ENCODE assay signal across 8 mouse cellular contexts in genomic region chrX:20662716-20663443, GRCm38 (mm10). TPM values are rescaled to one million over a fixed set of nuclear protein-coding genes. Genes with fewer than 3 reads are reported as not detected.
DNase-seq lines count a peak whose midpoint lies in the region; ATAC-seq and TF ChIP-seq lines count a peak whose summit lies in the region.

No protein-coding gene starts in this region.

- peak overlapping the region; percentile 86 for H3K9ac ChIP-seq in heart, embryonic 11.5 days (ENCODE audit: low read depth, low read length)
- peak overlapping the region; percentile 81 for H3K9ac ChIP-seq in kidney, embryonic 16.5 days (replicated peaks; ENCODE audit: low read length)
- peak overlapping the region; percentile 99 for H3K9ac ChIP-seq in liver, adult 2 months (ENCODE audit: low read depth, low read length)

- no peaks in the 10 kb centered on the region for H3K27me3 ChIP-seq in heart, embryonic 11.5 days (ENCODE audit: control insufficient read depth, insufficient read depth, low read length)
- H3K27me3 ChIP-seq in kidney, embryonic 16.5 days (ENCODE audit: insufficient read depth, low read length): no peaks in the 10 kb centered on the region
- no peaks in the 10 kb centered on the region for H3K27me3 ChIP-seq in liver, adult 2 months (ENCODE audit: control insufficient read depth, insufficient read depth, low read length)
- H3K27me3 ChIP-seq in myocyte (ENCODE audit: control insufficient read depth, insufficient read depth, insufficient read length): no peaks in the 10 kb centered on the region
- no peaks in the 10 kb centered on the region for H3K27me3 ChIP-seq in splenic B cell, adult 2 months (ENCODE audit: control insufficient read depth, insufficient read depth, low read length, poor library complexity, severe bottlenecking)

- WGBS in heart, embryonic 11.5 days (ENCODE audit: insufficient replicate concordance): 20% methylated on average over 27 of the region's 28 CpGs
- WGBS in kidney, embryonic 16.5 days: 17% methylated on average over 24 of the region's 28 CpGs
- 1% methylated on average over 25 of the region's 28 CpGs for WGBS in liver, adult 2 months

- H3K4me2 ChIP-seq in heart, embryonic 11.5 days: peak overlapping the region; percentile 64
- peak overlapping the region; percentile 67 for H3K4me2 ChIP-seq in kidney, embryonic 16.5 days (replicated peaks; ENCODE audit: low read depth, low read length)
- H3K4me2 ChIP-seq in myocyte (ENCODE audit: low read depth): peak overlapping the region; percentile 69

- H3K9me3 ChIP-seq in heart, embryonic 11.5 days (replicated peaks; ENCODE audit: control insufficient read depth, low read length): no peaks in the 10 kb centered on the region
- no peaks in the 10 kb centered on the region for H3K9me3 ChIP-seq in kidney, embryonic 16.5 days (ENCODE audit: low read length)

- DNase-seq in B cell, adult 2 months: peak; percentile 84 to 88
- DNase-seq in brain, adult 2 months (ENCODE audit: low read depth, low spot score): peak; percentile 95
- peak; percentile 76 for DNase-seq in liver, adult 2 months (ENCODE audit: extremely low read depth, low read depth, low spot score)
- peak; percentile 91 for DNase-seq in splenic B cell, adult 2 months (ENCODE audit: low read depth, low spot score)

- peak overlapping the region; percentile 72 for H3K4me3 ChIP-seq in heart, embryonic 11.5 days (ENCODE audit: low read depth, low read length)
- H3K4me3 ChIP-seq in kidney, embryonic 16.5 days (ENCODE audit: low read length): peak overlapping the region; percentile 67
- peak overlapping the region; percentile 100 for H3K4me3 ChIP-seq in liver, adult 2 months (ENCODE audit: insufficient read depth, low read depth, low read length)
- H3K4me3 ChIP-seq in myocyte: peak overlapping the region; percentile 95

- peak overlapping the region; percentile 82 for H3K27ac ChIP-seq in heart, embryonic 11.5 days (ENCODE audit: low read depth, low read length)
- peak overlapping the region; percentile 76 for H3K27ac ChIP-seq in kidney, embryonic 16.5 days (ENCODE audit: low read length)
- H3K27ac ChIP-seq in liver, adult 2 months (replicated peaks; ENCODE audit: insufficient read depth, low read depth, low read length): peak overlapping the region; percentile 89

- peaks cover 5% of the 10 kb centered on the region; the same call in 1 of the 2 replicates for H3K4me1 ChIP-seq in heart, embryonic 11.5 days (ENCODE audit: control insufficient read depth, insufficient read depth, low read length)
- H3K4me1 ChIP-seq in kidney, embryonic 16.5 days (ENCODE audit: insufficient read depth, low read length): 0 out of 2 replicates have a peak, but pooled peaks cover 3% of the 10 kb centered on the region
- peaks cover 6% of the 10 kb centered on the region; the same call in 1 of the 2 replicates for H3K4me1 ChIP-seq in liver, adult 2 months (ENCODE audit: control insufficient read depth, insufficient read depth, low read length)

- H3ac ChIP-seq in myocyte (ENCODE audit: control insufficient read depth, insufficient read length): peak overlapping the region; percentile 65

- peak; percentile 95 for ATAC-seq in erythroblast, adult 5-6 weeks (replicated peaks; ENCODE audit: low FRiP score, poor library complexity, severe bottlenecking)
- ATAC-seq in heart, embryonic 11.5 days (replicated peaks; ENCODE audit: insufficient number of reproducible peaks, low FRiP score, low TSS enrichment): peak; percentile 79
- ATAC-seq in kidney, embryonic 16.5 days (ENCODE audit: low FRiP score, low TSS enrichment): peak; percentile 85

- peak; percentile 78; the same call in 1 of the 2 replicates for TF ChIP-seq POLR2A in liver, adult 2 months (IDR thresholded peaks at IDR 0.05; ENCODE audit: extremely low read depth, insufficient read depth, low read length)
- TF ChIP-seq POLR2A in myocyte (IDR thresholded peaks at IDR 0.05; ENCODE audit: insufficient read length, low read depth): peak; percentile 84

- H3K36me3 ChIP-seq in heart, embryonic 11.5 days (ENCODE audit: control insufficient read depth, insufficient read depth, low read length): no peaks in the 10 kb centered on the region
- no peaks in the 10 kb centered on the region for H3K36me3 ChIP-seq in kidney, embryonic 16.5 days (ENCODE audit: insufficient read depth, low read length)
- H3K36me3 ChIP-seq in liver, adult 2 months (ENCODE audit: control insufficient read depth, insufficient read depth, low read length): peaks cover 10% of the 10 kb centered on the region
- no peaks in the 10 kb centered on the region for H3K36me3 ChIP-seq in myocyte (ENCODE audit: control insufficient read depth, insufficient read depth)
- no peaks in the 10 kb centered on the region for H3K36me3 ChIP-seq in splenic B cell, adult 2 months (ENCODE audit: control insufficient read depth, insufficient read depth, low read length, poor library complexity, severe bottlenecking)

- H3K79me2 ChIP-seq in liver, adult 2 months (ENCODE audit: control insufficient read depth, insufficient read depth, low read length): peaks cover 13% of the 10 kb centered on the region; the same call in 1 of the 2 replicates
- H3K79me2 ChIP-seq in myocyte (ENCODE audit: control insufficient read depth, insufficient read depth): peaks cover 42% of the 10 kb centered on the region

- TF ChIP-seq CTCF in liver, adult 2 months (IDR thresholded peaks at IDR 0.05; ENCODE audit: low read depth, low read length): peak; percentile 41

TF ChIP-seq in myocyte, 11 proteins besides CTCF, POLR2A, EP300 and RAD21:
- TF ChIP-seq POLR2AphosphoS2 (IDR thresholded peaks at IDR 0.05; ENCODE audit: insufficient read length, low read depth) (peak; percentile 95), CEBPB (IDR thresholded peaks at IDR 0.05; ENCODE audit: insufficient read depth, poor library complexity, severe bottlenecking) (no peak)
TF ChIP-seq in myocyte: peak in this region for 1.

RNA-seq across cellular contexts. Expression of gene Uba1, which starts 4.8 kb away (rescaled TPM):
- total RNA-seq in erythroblast, adult 5-6 weeks (2015; ENCODE audit: low replicate concordance): 57.1 and 70.5 TPM in 2 replicates
- total RNA-seq in erythroblast, adult 5-6 weeks (2017; ENCODE audit: low replicate concordance): 46.8 and 60.5 TPM in 2 replicates
- 165 and 182 TPM in 2 replicates for polyA plus RNA-seq in heart, embryonic 11.5 days (2014; fragmentation: Nextera tagmentation; extraction: Ambion mirVana)
- 231 and 236 TPM in 2 replicates for polyA plus RNA-seq in kidney, embryonic 16.5 days (2015; fragmentation: Nextera tagmentation; extraction: Ambion mirVana)
- 69.8 and 90.9 TPM in 2 replicates for total RNA-seq in liver, adult 2 months (2014; rRNA removed)
- 162 and 181 TPM in 2 replicates for polyA plus RNA-seq in liver, adult 2 months (2012; rRNA removed)
- 353 TPM for polyA plus RNA-seq in myocyte (2012; fragmentation: generic; extraction: Trizol)

RNA-seq across cellular contexts. Expression of gene Cdk16, which starts 24.9 kb away (rescaled TPM):
- total RNA-seq in erythroblast, adult 5-6 weeks (2015; ENCODE audit: low replicate concordance): 21.3 and 42.7 TPM in 2 replicates
- 15.2 and 20.7 TPM in 2 replicates for total RNA-seq in erythroblast, adult 5-6 weeks (2017; ENCODE audit: low replicate concordance)
- polyA plus RNA-seq in heart, embryonic 11.5 days (2014; fragmentation: Nextera tagmentation; extraction: Ambion mirVana): 77.1 and 89.3 TPM in 2 replicates
- 101 and 110 TPM in 2 replicates for polyA plus RNA-seq in kidney, embryonic 16.5 days (2015; fragmentation: Nextera tagmentation; extraction: Ambion mirVana)
- total RNA-seq in liver, adult 2 months (2014; rRNA removed): 11.7 and 12.5 TPM in 2 replicates
- 33.0 and 47.5 TPM in 2 replicates for polyA plus RNA-seq in liver, adult 2 months (2012; rRNA removed)
- polyA plus RNA-seq in myocyte (2012; fragmentation: generic; extraction: Trizol): 113 TPM

RNA-seq across cellular contexts. Expression of gene Usp11, which starts 40.8 kb away (rescaled TPM):
- total RNA-seq in erythroblast, adult 5-6 weeks (2015; ENCODE audit: low replicate concordance): 2.3 and 3.5 TPM in 2 replicates
- 2.6 and 5.7 TPM in 2 replicates for total RNA-seq in erythroblast, adult 5-6 weeks (2017; ENCODE audit: low replicate concordance)
- 40.7 and 53.7 TPM in 2 replicates for polyA plus RNA-seq in heart, embryonic 11.5 days (2014; fragmentation: Nextera tagmentation; extraction: Ambion mirVana)
- polyA plus RNA-seq in kidney, embryonic 16.5 days (2015; fragmentation: Nextera tagmentation; extraction: Ambion mirVana): 50.8 and 53.1 TPM in 2 replicates
- 0.46 and 0.74 TPM in 2 replicates for total RNA-seq in liver, adult 2 months (2014; rRNA removed)
- 0.54 and 0.55 TPM in 2 replicates for polyA plus RNA-seq in liver, adult 2 months (2012; rRNA removed)
- 24.5 TPM for polyA plus RNA-seq in myocyte (2012; fragmentation: generic; extraction: Trizol)

RNA-seq across cellular contexts. Expression of gene Ndufb11, which starts 45.5 kb away (rescaled TPM):
- 57.5 and 95.5 TPM in 2 replicates for total RNA-seq in erythroblast, adult 5-6 weeks (2015; ENCODE audit: low replicate concordance)
- total RNA-seq in erythroblast, adult 5-6 weeks (2017; ENCODE audit: low replicate concordance): 32.8 and 46.7 TPM in 2 replicates
- 307 and 308 TPM in 2 replicates for polyA plus RNA-seq in heart, embryonic 11.5 days (2014; fragmentation: Nextera tagmentation; extraction: Ambion mirVana)
- polyA plus RNA-seq in kidney, embryonic 16.5 days (2015; fragmentation: Nextera tagmentation; extraction: Ambion mirVana): 238 and 255 TPM in 2 replicates
- 294 and 308 TPM in 2 replicates for total RNA-seq in liver, adult 2 months (2014; rRNA removed)
- 199 and 207 TPM in 2 replicates for polyA plus RNA-seq in liver, adult 2 months (2012; rRNA removed)
- polyA plus RNA-seq in myocyte (2012; fragmentation: generic; extraction: Trizol): 367 TPM

RNA-seq across cellular contexts. Expression of gene Rbm10, which starts 45.6 kb away (rescaled TPM):
- total RNA-seq in erythroblast, adult 5-6 weeks (2015; ENCODE audit: low replicate concordance): 14.0 and 14.2 TPM in 2 replicates
- total RNA-seq in erythroblast, adult 5-6 weeks (2017; ENCODE audit: low replicate concordance): 16.4 and 21.4 TPM in 2 replicates
- polyA plus RNA-seq in heart, embryonic 11.5 days (2014; fragmentation: Nextera tagmentation; extraction: Ambion mirVana): 36.6 and 39.2 TPM in 2 replicates
- 80.9 and 82.4 TPM in 2 replicates for polyA plus RNA-seq in kidney, embryonic 16.5 days (2015; fragmentation: Nextera tagmentation; extraction: Ambion mirVana)
- 12.3 and 14.0 TPM in 2 replicates for total RNA-seq in liver, adult 2 months (2014; rRNA removed)
- polyA plus RNA-seq in liver, adult 2 months (2012; rRNA removed): 23.9 and 32.9 TPM in 2 replicates
- 38.1 TPM for polyA plus RNA-seq in myocyte (2012; fragmentation: generic; extraction: Trizol)

Comparison
In these comparisons a context has a peak if more than half of its experiments do, and no peak if none do; other contexts are left out.
1. Peak in every context shown above with its lines: DNase-seq, ATAC-seq, H3K4me3 ChIP-seq and H3K27ac ChIP-seq.
2. RNA of gene Usp11, which starts 40.8 kb away (polyA plus RNA-seq): 50.8 to 53.1 TPM in kidney, embryonic 16.5 days, 40.7 to 53.7 TPM in heart, embryonic 11.5 days and 24.5 TPM in myocyte (single experiment); 0.54 to 0.55 TPM in liver, adult 2 months; every median in the first group is over 10 times any median in the second.